Mouse (Mus musculus) stomach, embryonic 15.5 days (tissue): ENCODE results near the gene Hoxa13. TPM values are rescaled to one million over a fixed set of nuclear protein-coding genes. Genes with fewer than 3 reads are reported as not detected.

ENCODE experiments used
- ATAC-seq: fragments of 200-750 bp; cut with Nextera tagmentation; 2 replicates; pipeline ENCODE4 v1.8.0; 2017; ENCODE audit warnings: low read depth, moderate number of reproducible peaks, moderate TSS enrichment; ENCODE audit not compliant: insufficient read depth, low FRiP score
- H3K27ac ChIP-seq: fragments of 300-500 bp; sonication (generic); 2 replicates; pipeline ENCODE4 v1.5.1; 2015; ENCODE audit warnings: mild to moderate bottlenecking, inconsistent platforms
- H3K27me3 ChIP-seq: fragments of 300-500 bp; sonication (generic); replicated peaks from 2 replicates; pipeline ENCODE4 v1.6.1; 2015; ENCODE audit warnings: inconsistent platforms
- H3K36me3 ChIP-seq: fragments of 300-500 bp; sonication (generic); 2 replicates; pipeline ENCODE4 v1.6.1; 2015; ENCODE audit warnings: inconsistent platforms
- H3K4me1 ChIP-seq: fragments of 300-500 bp; sonication (generic); 2 replicates; pipeline ENCODE4 v1.6.1; 2015; ENCODE audit warnings: inconsistent platforms
- H3K4me2 ChIP-seq: fragments of 300-500 bp; sonication (generic); 2 replicates; pipeline ENCODE4 v1.6.1; 2015; ENCODE audit warnings: mild to moderate bottlenecking, inconsistent platforms
- H3K4me3 ChIP-seq: fragments of 300-500 bp; sonication (generic); replicated peaks from 2 replicates; pipeline ENCODE4 v1.5.1; 2015; ENCODE audit warnings: inconsistent platforms
- H3K9ac ChIP-seq: fragments of 300-500 bp; sonication (generic); 2 replicates; pipeline ENCODE4 v1.6.1; 2015; ENCODE audit warnings: inconsistent platforms
- H3K9me3 ChIP-seq: fragments of 300-500 bp; sonication (generic); 2 replicates; pipeline ENCODE4 v1.6.1; 2016; ENCODE audit warnings: inconsistent platforms
- WGBS: fragments of 180-500 bp; shearing (Covaris S2); methylation state at CpG from one replicate; pipeline ENCODE4 v1.1.7; 2015; 5-methylcytosine and 5-hydroxymethylcytosine counted together
- polyA plus RNA-seq: library from polyadenylated mRNA; unstranded; fragments of >200 nt; fragmentation: Nextera tagmentation; extraction: Ambion mirVana; gene quantifications from 2 replicates; pipeline ENCODE4 v1.2.1, GENCODE M21; 2015

The Hoxa13 gene
- polyA plus RNA-seq = 0.15 TPM in 1 of 2 replicates, not detected in the other

- peaks cover 84% of the 10 kb centered on the region for H3K27me3 ChIP-seq
- under 1% methylated on average over 36 of the region's 72 CpGs for WGBS
- no peak within 1 kb of the TSS for H3K9ac ChIP-seq
- H3K4me1 ChIP-seq = peaks cover 12% of the 10 kb centered on the region
- H3K27ac ChIP-seq = no peak within 1 kb of the TSS
- H3K4me3 ChIP-seq = peak within 1 kb of the TSS; percentile 40
- no peaks in the 10 kb centered on the region for H3K9me3 ChIP-seq
- H3K36me3 ChIP-seq = no peaks in the 10 kb centered on the region
- peak within 1 kb of the TSS; percentile 74 for H3K4me2 ChIP-seq
- 0 out of 2 replicates have a peak, but pooled peaks have one; percentile 58 for ATAC-seq
Observed at GRCm38 (mm10) chr6:52260654-52261575, at the start of gene Hoxa13. TSS of gene Hoxa13 (minus strand) at chr6:52260880.

GRCm38 (mm10) chr6:52310366-52310765 is 49.7 kb upstream of the Hoxa13 start:
- Histone ChIP-seq H3K36me3 (no peaks in the 10 kb centered on the region), H3K9me3 (no peaks in the 10 kb centered on the region), H3K4me1 (peaks cover 26% of the 10 kb centered on the region), H3K27me3 (peaks cover 93% of the 10 kb centered on the region), H3K9ac (no peak overlapping the region), H3K4me3 (peak overlapping the region; percentile 9; the same call in 1 of the 2 replicates), H3K27ac (no peak overlapping the region), H3K4me2 (0 out of 2 replicates have a peak overlapping the region, but pooled peaks have one; percentile 5)
- ATAC-seq = no peak
- WGBS = 2% methylated on average over 24 of the region's 24 CpGs

GRCm38 (mm10) chr6:52309766-52310165 is 49.1 kb upstream of the Hoxa13 start:
- no peak overlapping the region for H3K4me2 ChIP-seq
- H3K27me3 ChIP-seq = peaks cover 89% of the 10 kb centered on the region
- H3K4me3 ChIP-seq = no peak overlapping the region
- H3K9ac ChIP-seq = no peak overlapping the region
- 39% methylated on average over 10 of the region's 10 CpGs for WGBS
- H3K4me1 ChIP-seq = peaks cover 26% of the 10 kb centered on the region
- no peak for ATAC-seq
- no peaks in the 10 kb centered on the region for H3K9me3 ChIP-seq
- no peaks in the 10 kb centered on the region for H3K36me3 ChIP-seq
- H3K27ac ChIP-seq = no peak overlapping the region

- peak overlapping the region; percentile 44 for H3K4me3 ChIP-seq
- peak overlapping the region; percentile 87 for H3K4me2 ChIP-seq
- peaks cover 17% of the 10 kb centered on the region for H3K4me1 ChIP-seq
- H3K36me3 ChIP-seq = no peaks in the 10 kb centered on the region
- H3K27ac ChIP-seq = no peak overlapping the region
- H3K27me3 ChIP-seq = peaks cover 66% of the 10 kb centered on the region
- no peaks in the 10 kb centered on the region for H3K9me3 ChIP-seq
- ATAC-seq = no peak
- H3K9ac ChIP-seq = no peak overlapping the region
- WGBS = under 1% methylated on average over 30 of the region's 30 CpGs
Observed at GRCm38 (mm10) chr6:52305877-52306389, 45.3 kb upstream of the Hoxa13 start.

GRCm38 (mm10) chr6:52303426-52303825 is 42.7 kb upstream of the Hoxa13 start:
- H3K9me3 ChIP-seq = no peaks in the 10 kb centered on the region
- H3K4me3 ChIP-seq = no peak overlapping the region
- no peaks in the 10 kb centered on the region for H3K36me3 ChIP-seq
- H3K4me2 ChIP-seq = no peak overlapping the region
- H3K9ac ChIP-seq = no peak overlapping the region
- no peak for ATAC-seq
- WGBS = 54% methylated on average over 3 of the region's 3 CpGs
- H3K27ac ChIP-seq = no peak overlapping the region
- peaks cover 43% of the 10 kb centered on the region for H3K27me3 ChIP-seq
- H3K4me1 ChIP-seq = peaks cover 8% of the 10 kb centered on the region

GRCm38 (mm10) chr6:52300806-52301205 is 40.1 kb upstream of the Hoxa13 start:
- Histone ChIP-seq H3K9me3 (no peaks in the 10 kb centered on the region), H3K9ac (no peak overlapping the region), H3K36me3 (no peaks in the 10 kb centered on the region), H3K4me2 (no peak overlapping the region), H3K4me3 (no peak overlapping the region), H3K4me1 (peaks cover 2% of the 10 kb centered on the region), H3K27me3 (peaks cover 24% of the 10 kb centered on the region), H3K27ac (no peak overlapping the region)
- no peak for ATAC-seq
- WGBS = 78% methylated on average over 4 of the region's 4 CpGs

- no peak overlapping the region for H3K4me3 ChIP-seq
- no peaks in the 10 kb centered on the region for H3K36me3 ChIP-seq
- H3K27me3 ChIP-seq = peaks cover 16% of the 10 kb centered on the region
- H3K9ac ChIP-seq = no peak overlapping the region
- H3K4me1 ChIP-seq = no peaks in the 10 kb centered on the region
- WGBS = 67% methylated on average over 4 of the region's 4 CpGs
- ATAC-seq = no peak
- no peak overlapping the region for H3K4me2 ChIP-seq
- H3K27ac ChIP-seq = no peak overlapping the region
- no peaks in the 10 kb centered on the region for H3K9me3 ChIP-seq
Observed at GRCm38 (mm10) chr6:52298511-52298910, 37.8 kb upstream of the Hoxa13 start.

- H3K4me2 ChIP-seq = no peak overlapping the region
- H3K27me3 ChIP-seq = peaks cover 43% of the 10 kb centered on the region
- H3K36me3 ChIP-seq = no peaks in the 10 kb centered on the region
- ATAC-seq = no peak
- no peak overlapping the region for H3K9ac ChIP-seq
- H3K9me3 ChIP-seq = no peaks in the 10 kb centered on the region
- no peak overlapping the region for H3K4me3 ChIP-seq
- 74% methylated on average over 6 of the region's 6 CpGs for WGBS
- no peak overlapping the region for H3K27ac ChIP-seq
- H3K4me1 ChIP-seq = peaks cover 7% of the 10 kb centered on the region
Observed at GRCm38 (mm10) chr6:52294616-52295015, 33.9 kb upstream of the Hoxa13 start.

GRCm38 (mm10) chr6:52292328-52292727 is 31.6 kb upstream of the Hoxa13 start:
- Histone ChIP-seq H3K27me3 (peaks cover 45% of the 10 kb centered on the region), H3K9ac (no peak overlapping the region), H3K9me3 (no peaks in the 10 kb centered on the region), H3K4me2 (no peak overlapping the region), H3K27ac (no peak overlapping the region), H3K4me1 (peaks cover 7% of the 10 kb centered on the region), H3K4me3 (no peak overlapping the region), H3K36me3 (no peaks in the 10 kb centered on the region)
- no peak for ATAC-seq
- 61% methylated on average over 7 of the region's 7 CpGs for WGBS

- Histone ChIP-seq H3K4me2 (peak overlapping the region; percentile 53), H3K36me3 (no peaks in the 10 kb centered on the region), H3K27ac (no peak overlapping the region), H3K27me3 (peaks cover 45% of the 10 kb centered on the region), H3K4me1 (peaks cover 7% of the 10 kb centered on the region), H3K9ac (no peak overlapping the region), H3K9me3 (no peaks in the 10 kb centered on the region), H3K4me3 (peak overlapping the region; percentile 28)
- ATAC-seq = no peak
- 5% methylated on average over 45 of the region's 45 CpGs for WGBS
Observed at GRCm38 (mm10) chr6:52291021-52291860, 30.6 kb upstream of the Hoxa13 start.

- no peak overlapping the region for H3K9ac ChIP-seq
- 19% methylated on average over 12 of the region's 12 CpGs for WGBS
- H3K4me2 ChIP-seq = no peak overlapping the region
- peaks cover 7% of the 10 kb centered on the region for H3K4me1 ChIP-seq
- no peaks in the 10 kb centered on the region for H3K9me3 ChIP-seq
- H3K36me3 ChIP-seq = no peaks in the 10 kb centered on the region
- no peak overlapping the region for H3K4me3 ChIP-seq
- H3K27me3 ChIP-seq = peaks cover 45% of the 10 kb centered on the region
- no peak overlapping the region for H3K27ac ChIP-seq
- no peak for ATAC-seq
Observed at GRCm38 (mm10) chr6:52290186-52290585, 29.5 kb upstream of the Hoxa13 start.
